Mouse (Mus musculus) ES-Bruce4 (cell line): ENCODE measurements around the gene Naa20. TPM values are rescaled to one million over a fixed set of nuclear protein-coding genes. Genes with fewer than 3 reads are reported as not detected.

Experiments used
- H3K27ac ChIP-seq: 2 replicates; pipeline ENCODE4 v1.5.1; 2012; ENCODE audit warnings: low read length, inconsistent platforms; ENCODE audit not compliant: insufficient read depth
- H3K27me3 ChIP-seq: 2 replicates; pipeline ENCODE4 v1.6.1; 2012; ENCODE audit warnings: mild to moderate bottlenecking, low read length, inconsistent platforms; ENCODE audit not compliant: control insufficient read depth, poor library complexity, insufficient read depth, severe bottlenecking
- H3K36me3 ChIP-seq: 2 replicates; pipeline ENCODE4 v1.6.1; 2012; ENCODE audit warnings: inconsistent platforms, mild to moderate bottlenecking, low read length, moderate library complexity; ENCODE audit not compliant: control insufficient read depth, poor library complexity, insufficient read depth, severe bottlenecking
- H3K4me1 ChIP-seq: one replicate; pipeline ENCODE4 v1.8.1; 2011; ENCODE audit warnings: low read length; ENCODE audit not compliant: control insufficient read depth, insufficient read depth
- H3K4me3 ChIP-seq: 2 replicates; pipeline ENCODE4 v1.5.1; 2011; ENCODE audit warnings: low read depth, mild to moderate bottlenecking, low read length
- H3K9ac ChIP-seq: 2 replicates; pipeline ENCODE4 v1.6.1; 2012; ENCODE audit warnings: low read depth, mild to moderate bottlenecking, inconsistent platforms; ENCODE audit not compliant: poor library complexity, severe bottlenecking
- H3K9me3 ChIP-seq: replicated peaks from 2 replicates; pipeline ENCODE4 v1.6.1; 2012; ENCODE audit warnings: mild to moderate bottlenecking, low read length, inconsistent platforms; ENCODE audit not compliant: control insufficient read depth, poor library complexity, insufficient read depth, severe bottlenecking
- CTCF ChIP-seq: IDR thresholded peaks from one replicate; pipeline ENCODE4 v1.8.1; 2011; ENCODE audit warnings: low read depth, low read length
- EP300 ChIP-seq: IDR thresholded peaks from 2 replicates; pipeline ENCODE4 v1.6.1; 2011; ENCODE audit warnings: low read depth, low read length; ENCODE audit not compliant: insufficient read depth
- POLR2A ChIP-seq: IDR thresholded peaks from one replicate; pipeline ENCODE4 v1.8.1; 2011; ENCODE audit warnings: low read length; ENCODE audit not compliant: insufficient read depth
- polyA plus RNA-seq: library from polyadenylated mRNA; stranded (reverse); fragments of >200 nt; gene quantifications from 2 replicates; pipeline ENCODE4 v1.2.4, GENCODE M21; 2011; ENCODE audit warnings: low read depth; ENCODE audit not compliant: missing spikeins, insufficient read depth, insufficient read length

The Naa20 gene
- polyA plus RNA-seq, 1 experiment, result 114 TPM

DNA sequence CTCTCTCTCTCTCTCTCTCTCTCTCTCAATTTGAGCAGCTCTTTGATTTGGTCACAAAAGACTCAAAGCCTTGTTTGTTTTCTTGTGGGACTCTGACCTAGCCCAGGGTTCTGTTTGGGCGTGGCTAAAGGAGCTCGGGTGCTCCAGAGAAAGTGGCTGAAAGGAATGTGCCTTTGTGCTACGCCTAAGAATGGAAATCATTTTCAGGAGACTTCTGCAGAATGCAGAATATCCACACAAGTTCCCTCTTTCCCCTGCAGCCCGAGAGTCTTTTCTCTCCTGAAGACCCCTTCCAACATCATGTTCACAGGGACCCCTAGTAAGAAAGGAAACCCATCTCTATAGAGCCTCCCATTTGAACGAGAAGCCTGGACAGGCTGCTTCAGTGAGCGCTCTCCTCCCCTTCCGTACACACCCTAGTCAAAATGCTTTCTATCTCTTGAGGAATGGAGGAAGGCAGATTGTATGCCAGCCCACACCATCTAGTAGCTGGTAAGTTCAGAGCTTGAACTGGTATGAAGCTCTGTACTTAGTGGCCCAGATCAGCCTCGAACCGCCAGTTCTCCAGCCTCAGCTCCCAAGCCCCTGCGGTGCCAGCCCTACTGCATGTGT lies 39.6 kb upstream of the Naa20 start:
- H3K27ac ChIP-seq, result no peak overlapping the region
- no peaks in the 10 kb centered on the region for H3K36me3 ChIP-seq
- H3K4me3 ChIP-seq, result no peak overlapping the region
- peaks cover 3% of the 10 kb centered on the region for H3K4me1 ChIP-seq
- no peak overlapping the region for H3K9ac ChIP-seq
- TF ChIP-seq POLR2A, result no peak
- H3K9me3 ChIP-seq, result no peaks in the 10 kb centered on the region; the same call in 1 of the 2 replicates
- H3K27me3 ChIP-seq, result no peaks in the 10 kb centered on the region

- Histone ChIP-seq H3K36me3 (no peaks in the 10 kb centered on the region), H3K4me1 (peaks cover 3% of the 10 kb centered on the region), H3K4me3 (no peak overlapping the region), H3K9ac (no peak overlapping the region), H3K27me3 (no peaks in the 10 kb centered on the region), H3K27ac (no peak overlapping the region), H3K9me3 (no peaks in the 10 kb centered on the region; the same call in 1 of the 2 replicates)
- TF ChIP-seq EP300 (no peak), CTCF (no peak), POLR2A (no peak)
These were observed 36.6 kb upstream of the Naa20 start for GRCm38 (mm10) chr2:145865344-145865743.

- Histone ChIP-seq H3K9me3 (no peaks in the 10 kb centered on the region; the same call in 1 of the 2 replicates), H3K4me3 (no peak overlapping the region), H3K4me1 (peaks cover 3% of the 10 kb centered on the region), H3K9ac (no peak overlapping the region), H3K27me3 (no peaks in the 10 kb centered on the region), H3K36me3 (no peaks in the 10 kb centered on the region), H3K27ac (no peak overlapping the region)
- TF ChIP-seq CTCF, result no peak
- TF ChIP-seq POLR2A, result no peak
- TF ChIP-seq EP300, result no peak
These were observed 35.7 kb upstream of the Naa20 start for GRCm38 (mm10) chr2:145866238-145866637.

DNA sequence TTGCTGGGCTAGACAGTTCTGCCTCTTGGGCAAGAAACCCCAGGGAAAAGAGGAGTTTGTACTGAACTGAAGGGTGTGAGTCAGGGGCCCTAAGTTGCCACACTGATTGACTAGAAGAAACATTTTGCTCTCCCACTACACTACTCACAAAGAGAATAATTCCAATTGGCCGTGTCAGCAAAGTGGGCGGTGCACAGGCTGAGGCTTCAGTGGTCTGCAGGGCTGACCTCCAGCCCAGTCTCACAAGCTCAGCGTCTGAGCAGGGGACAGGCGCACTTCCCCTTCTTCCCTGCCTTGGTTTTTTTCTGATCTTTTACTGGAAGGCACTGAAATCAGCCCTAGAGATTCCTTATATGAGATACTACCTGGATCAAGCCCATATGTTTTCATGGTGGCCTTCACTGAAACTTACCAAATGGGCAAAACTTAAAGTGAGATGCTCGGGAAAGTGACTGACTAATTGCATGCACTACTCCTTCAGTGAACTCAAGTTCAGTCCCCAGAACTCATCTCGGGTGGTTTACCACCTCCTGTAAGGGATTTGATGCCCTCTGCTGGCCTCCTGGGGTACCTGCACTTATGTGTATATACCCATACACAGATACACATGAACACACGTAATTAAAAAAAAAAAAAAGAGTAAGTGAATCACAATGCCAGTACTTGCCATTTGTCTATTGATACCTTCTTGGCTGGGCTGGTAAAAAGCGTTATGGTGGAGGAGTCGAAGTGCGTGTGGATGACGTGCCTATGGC lies 35.0 kb upstream of the Naa20 start:
- H3K9ac ChIP-seq, result no peak overlapping the region
- TF ChIP-seq CTCF (no peak), POLR2A (no peak), EP300 (no peak)
- H3K4me3 ChIP-seq, result no peak overlapping the region
- no peaks in the 10 kb centered on the region; the same call in 1 of the 2 replicates for H3K9me3 ChIP-seq
- H3K36me3 ChIP-seq, result no peaks in the 10 kb centered on the region
- no peaks in the 10 kb centered on the region for H3K27me3 ChIP-seq
- H3K27ac ChIP-seq, result no peak overlapping the region
- H3K4me1 ChIP-seq, result peaks cover 3% of the 10 kb centered on the region

DNA sequence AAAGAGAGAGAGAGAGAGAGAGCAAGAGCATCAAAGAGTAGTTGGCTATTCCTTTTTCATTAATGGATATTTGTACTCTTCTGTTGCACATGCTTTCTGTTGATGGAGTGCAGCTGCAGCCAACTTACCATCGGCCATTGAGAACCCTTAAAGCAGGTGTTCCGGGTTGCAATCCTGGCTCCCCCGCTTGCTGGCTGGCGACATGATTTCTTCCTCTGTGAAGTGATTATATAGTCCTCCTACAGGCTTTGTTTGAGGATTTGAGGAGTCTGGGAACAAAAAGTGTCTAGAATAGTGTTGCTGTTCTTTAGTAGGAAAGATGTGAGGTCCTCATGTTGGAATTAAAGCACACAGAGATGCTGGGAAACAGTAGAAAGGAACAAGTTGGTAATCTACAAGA lies 30.6 kb upstream of the Naa20 start:
- H3K4me3 ChIP-seq, result no peak overlapping the region
- H3K9me3 ChIP-seq, result no peaks in the 10 kb centered on the region; the same call in 1 of the 2 replicates
- TF ChIP-seq CTCF, result no peak
- no peaks in the 10 kb centered on the region for H3K36me3 ChIP-seq
- H3K27ac ChIP-seq, result no peak overlapping the region
- no peaks in the 10 kb centered on the region for H3K4me1 ChIP-seq
- H3K27me3 ChIP-seq, result no peaks in the 10 kb centered on the region
- no peak overlapping the region for H3K9ac ChIP-seq

- H3K27ac ChIP-seq, result no peak overlapping the region
- H3K4me3 ChIP-seq, result no peak overlapping the region
- no peak for TF ChIP-seq CTCF
- TF ChIP-seq EP300, result no peak
- TF ChIP-seq POLR2A, result no peak
- no peaks in the 10 kb centered on the region; the same call in 1 of the 2 replicates for H3K9me3 ChIP-seq
- H3K27me3 ChIP-seq, result no peaks in the 10 kb centered on the region
- H3K4me1 ChIP-seq, result no peaks in the 10 kb centered on the region
- no peaks in the 10 kb centered on the region for H3K36me3 ChIP-seq
- H3K9ac ChIP-seq, result no peak overlapping the region
These were observed 29.8 kb upstream of the Naa20 start for GRCm38 (mm10) chr2:145872099-145872498.
